Mouse (Mus musculus): ENCODE measurements around the gene P2ry6.

GRCm38 (mm10) chr7:100908567-100908966 is 65.9 kb downstream of the P2ry6 start:
- TF ChIP-seq CTCF (IDR thresholded peaks at IDR 0.05; ENCODE audit: low read depth, low read length) (0 out of 2 replicates have a peak, but pooled peaks have one; percentile 21), POLR2A (IDR thresholded peaks at IDR 0.05; ENCODE audit: borderline replicate concordance, low read depth, low read length) (no peak)

Data from bone marrow macrophage, adult 2 months (primary cell).